Mouse (Mus musculus) midbrain, embryonic 16.5 days (tissue): ENCODE measurements around the gene Ddi2. TPM values are rescaled to one million over a fixed set of nuclear protein-coding genes. Genes with fewer than 3 reads are reported as not detected.

ENCODE experiments used
- ATAC-seq: fragments of 200-750 bp; cut with Nextera tagmentation; 2 replicates; pipeline ENCODE4 v1.8.0; 2017; ENCODE audit warnings: moderate TSS enrichment
- H3K27ac ChIP-seq: fragments of 300-500 bp; sonication (generic); 2 replicates; pipeline ENCODE4 v1.5.1; 2014; ENCODE audit warnings: mild to moderate bottlenecking, low read length, mixed read lengths
- H3K27me3 ChIP-seq: fragments of 300-500 bp; sonication (generic); 2 replicates; pipeline ENCODE4 v1.6.1; 2014; ENCODE audit warnings: low read depth, low read length, mixed read lengths; ENCODE audit not compliant: control insufficient read depth, insufficient read depth
- H3K36me3 ChIP-seq: fragments of 300-500 bp; sonication (generic); 2 replicates; pipeline ENCODE4 v1.6.1; 2014; ENCODE audit warnings: mild to moderate bottlenecking, low read length, moderate library complexity, mixed read lengths; ENCODE audit not compliant: control insufficient read depth, insufficient read depth
- H3K4me1 ChIP-seq: fragments of 300-500 bp; sonication (generic); 2 replicates; pipeline ENCODE4 v1.6.1; 2014; ENCODE audit warnings: mild to moderate bottlenecking, low read length, mixed read lengths; ENCODE audit not compliant: control insufficient read depth, insufficient read depth
- H3K4me2 ChIP-seq: fragments of 300-500 bp; sonication (generic); 2 replicates; pipeline ENCODE4 v1.6.1; 2014; ENCODE audit warnings: mild to moderate bottlenecking, low read length, mixed read lengths
- H3K4me3 ChIP-seq: fragments of 300-500 bp; sonication (generic); 2 replicates; pipeline ENCODE4 v1.5.1; 2014; ENCODE audit warnings: low read depth, mild to moderate bottlenecking, low read length, moderate library complexity, mixed read lengths
- H3K9ac ChIP-seq: fragments of 300-500 bp; sonication (generic); 2 replicates; pipeline ENCODE4 v1.6.1; 2014; ENCODE audit warnings: low read depth, low read length, mixed read lengths
- H3K9me3 ChIP-seq: fragments of 300-500 bp; sonication (generic); replicated peaks from 2 replicates; pipeline ENCODE4 v1.6.1; 2014; ENCODE audit warnings: mild to moderate bottlenecking, low read length, mixed read lengths; ENCODE audit not compliant: control insufficient read depth, poor library complexity, severe bottlenecking
- WGBS: fragments of 180-500 bp; shearing (Covaris S2); extraction: QIAGEN DNeasy Blood & Tissue Kit; methylation state at CpG from one replicate; pipeline ENCODE4 v1.1.7; 2014; 5-methylcytosine and 5-hydroxymethylcytosine counted together
- polyA plus RNA-seq: library from polyadenylated mRNA; unstranded; fragments of >200 nt; fragmentation: Nextera tagmentation; extraction: Ambion mirVana; gene quantifications from 2 replicates; pipeline ENCODE4 v1.2.1, GENCODE M21; 2015

The Ddi2 gene
- polyA plus RNA-seq, 1 experiment from 2014 or later, result 10.0 TPM

GRCm38 (mm10) chr4:141672325-141672724 lies 50.9 kb downstream of the Ddi2 start:
- no peak for ATAC-seq
- Histone ChIP-seq H3K9ac (no peak overlapping the region), H3K4me2 (no peak overlapping the region), H3K4me1 (no peaks in the 10 kb centered on the region), H3K27ac (no peak overlapping the region), H3K4me3 (no peak overlapping the region), H3K27me3 (no peaks in the 10 kb centered on the region), H3K36me3 (no peaks in the 10 kb centered on the region), H3K9me3 (no peaks in the 10 kb centered on the region)
- 78% methylated on average over 13 of the region's 13 CpGs for WGBS

GRCm38 (mm10) chr4:141671389-141671788 lies 51.8 kb downstream of the Ddi2 start:
- H3K27ac ChIP-seq, result no peak overlapping the region
- ATAC-seq, result no peak
- no peak overlapping the region for H3K4me2 ChIP-seq
- H3K4me3 ChIP-seq, result no peak overlapping the region
- no peak overlapping the region for H3K9ac ChIP-seq
- no peaks in the 10 kb centered on the region for H3K9me3 ChIP-seq
- H3K36me3 ChIP-seq, result no peaks in the 10 kb centered on the region
- WGBS, result 80% methylated on average over 4 of the region's 4 CpGs
- H3K4me1 ChIP-seq, result no peaks in the 10 kb centered on the region
- no peaks in the 10 kb centered on the region for H3K27me3 ChIP-seq

- no peak overlapping the region for H3K4me3 ChIP-seq
- no peaks in the 10 kb centered on the region for H3K36me3 ChIP-seq
- ATAC-seq, result no peak
- 88% methylated on average over 18 of the region's 18 CpGs for WGBS
- no peaks in the 10 kb centered on the region for H3K9me3 ChIP-seq
- H3K27me3 ChIP-seq, result no peaks in the 10 kb centered on the region
- no peak overlapping the region for H3K4me2 ChIP-seq
- no peak overlapping the region for H3K27ac ChIP-seq
- no peaks in the 10 kb centered on the region for H3K4me1 ChIP-seq
- H3K9ac ChIP-seq, result no peak overlapping the region
Observed at GRCm38 (mm10) chr4:141669898-141670712, 53.1 kb downstream of the Ddi2 start.

GRCm38 (mm10) chr4:141664799-141665198 lies 58.4 kb downstream of the Ddi2 start, which contains the start of gene Plekhm2:
Gene Plekhm2 (minus strand): TSS chr4:141664899.
- Histone ChIP-seq H3K4me3 (peak within 1 kb of the TSS; percentile 90), H3K9me3 (no peaks in the 10 kb centered on the region), H3K9ac (peak within 1 kb of the TSS; percentile 98), H3K27me3 (no peaks in the 10 kb centered on the region), H3K4me2 (peak within 1 kb of the TSS; percentile 89), H3K36me3 (no peaks in the 10 kb centered on the region), H3K27ac (peak within 1 kb of the TSS; percentile 80), H3K4me1 (peaks cover 14% of the 10 kb centered on the region)
- WGBS, result 76% methylated on average over 8 of the region's 8 CpGs
- ATAC-seq, result no peak; the same call in 1 of the 2 replicates

- WGBS, result 1% methylated on average over 58 of the region's 60 CpGs
- H3K9me3 ChIP-seq, result no peaks in the 10 kb centered on the region
- peak overlapping the region; percentile 90 for H3K4me3 ChIP-seq
- peak overlapping the region; percentile 98 for H3K9ac ChIP-seq
- peak overlapping the region; percentile 80 for H3K27ac ChIP-seq
- no peaks in the 10 kb centered on the region for H3K27me3 ChIP-seq
- peaks cover 14% of the 10 kb centered on the region for H3K4me1 ChIP-seq
- peak; percentile 85 for ATAC-seq
- no peaks in the 10 kb centered on the region for H3K36me3 ChIP-seq
- peak overlapping the region; percentile 89 for H3K4me2 ChIP-seq
Observed at GRCm38 (mm10) chr4:141664011-141664745, 59.0 kb downstream of the Ddi2 start.

- Histone ChIP-seq H3K9me3 (no peaks in the 10 kb centered on the region), H3K27me3 (no peaks in the 10 kb centered on the region), H3K4me1 (peaks cover 14% of the 10 kb centered on the region), H3K4me2 (peak overlapping the region; percentile 89), H3K27ac (peak overlapping the region; percentile 80), H3K4me3 (peak overlapping the region; percentile 90), H3K9ac (peak overlapping the region; percentile 98), H3K36me3 (no peaks in the 10 kb centered on the region)
- WGBS, result 4% methylated on average over 42 of the region's 47 CpGs
- ATAC-seq, result peak; percentile 36
Observed at GRCm38 (mm10) chr4:141663122-141663931, 59.9 kb downstream of the Ddi2 start.

GRCm38 (mm10) chr4:141660884-141661283 lies 62.3 kb downstream of the Ddi2 start:
- Histone ChIP-seq H3K27ac (no peak overlapping the region), H3K27me3 (no peaks in the 10 kb centered on the region), H3K9ac (no peak overlapping the region), H3K9me3 (no peaks in the 10 kb centered on the region), H3K4me2 (no peak overlapping the region), H3K4me1 (peaks cover 14% of the 10 kb centered on the region), H3K4me3 (no peak overlapping the region), H3K36me3 (no peaks in the 10 kb centered on the region)
- whole genome bisulfite sequencing, result 76% methylated on average over 11 of the region's 11 CpGs
- ATAC-seq, result no peak

GRCm38 (mm10) chr4:141659739-141660138 lies 63.5 kb downstream of the Ddi2 start:
- Histone ChIP-seq H3K4me3 (no peak overlapping the region), H3K27me3 (no peaks in the 10 kb centered on the region), H3K36me3 (no peaks in the 10 kb centered on the region), H3K4me1 (peaks cover 11% of the 10 kb centered on the region), H3K9me3 (no peaks in the 10 kb centered on the region), H3K27ac (no peak overlapping the region), H3K9ac (no peak overlapping the region), H3K4me2 (no peak overlapping the region)
- no peak for ATAC-seq
- 62% methylated on average over 4 of the region's 4 CpGs for WGBS
